Mouse (Mus musculus): ENCODE results near the gene Ikbkg. TPM values are rescaled to one million over a fixed set of nuclear protein-coding genes. Genes with fewer than 3 reads are reported as not detected.
"Not testable (repeated sequence)": the region's sequence is repeated elsewhere in the genome, so short reads cannot be mapped to it uniquely, and the experiment has no call there.

Gene Ikbkg
- polyA plus RNA-seq, 1 experiment from 2014 or later: 20.8 TPM

DNA sequence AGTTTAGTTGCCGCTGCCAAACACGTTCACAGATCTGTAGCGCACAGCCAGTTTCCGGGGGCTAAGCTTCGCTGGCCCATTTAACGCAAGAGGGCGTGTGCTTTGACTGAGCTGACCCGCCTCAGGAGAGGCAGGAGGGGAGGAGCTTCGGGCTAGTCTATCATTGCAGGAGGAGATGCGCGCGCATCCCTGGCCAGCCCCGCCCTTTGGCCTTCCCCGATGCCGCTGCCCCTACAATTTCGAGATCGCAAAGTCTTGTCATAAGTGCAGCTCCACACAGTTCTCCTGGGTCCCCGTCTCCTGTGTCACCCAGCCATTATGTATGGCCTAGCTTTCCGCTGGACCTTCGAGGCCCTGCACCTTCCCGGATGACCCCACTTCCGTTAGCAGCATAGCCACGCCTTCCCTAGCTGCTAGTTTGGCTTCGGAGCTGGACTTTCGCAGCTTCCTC lies 35.8 kb downstream of the Ikbkg start, which contains the start of gene G6pdx:
Gene G6pdx (minus strand): TSS at position 369 of the 451 bp plus-strand sequence.
- Histone ChIP-seq H3K4me2 (ENCODE audit: low read depth, low read length) (peak within 1 kb of the TSS; percentile 63), H3K36me3 (ENCODE audit: control insufficient read depth, insufficient read depth, low read length) (no peaks in the 10 kb centered on the region), H3K27ac (ENCODE audit: low read length) (peak within 1 kb of the TSS; percentile 89), H3K27me3 (replicated peaks; ENCODE audit: control insufficient read depth, insufficient read depth, low read length) (no peaks in the 10 kb centered on the region), H3K4me1 (ENCODE audit: control insufficient read depth, insufficient read depth, low read length) (no peaks in the 10 kb centered on the region), H3K4me3 (ENCODE audit: low read length) (peak within 1 kb of the TSS; percentile 60), H3K9me3 (ENCODE audit: control insufficient read depth, low read length) (no peaks in the 10 kb centered on the region), H3K9ac (ENCODE audit: low read depth, low read length) (peak within 1 kb of the TSS; percentile 71)
- ATAC-seq: peak; percentile 83
- 11% methylated on average over 25 of the region's 25 CpGs for WGBS

DNA sequence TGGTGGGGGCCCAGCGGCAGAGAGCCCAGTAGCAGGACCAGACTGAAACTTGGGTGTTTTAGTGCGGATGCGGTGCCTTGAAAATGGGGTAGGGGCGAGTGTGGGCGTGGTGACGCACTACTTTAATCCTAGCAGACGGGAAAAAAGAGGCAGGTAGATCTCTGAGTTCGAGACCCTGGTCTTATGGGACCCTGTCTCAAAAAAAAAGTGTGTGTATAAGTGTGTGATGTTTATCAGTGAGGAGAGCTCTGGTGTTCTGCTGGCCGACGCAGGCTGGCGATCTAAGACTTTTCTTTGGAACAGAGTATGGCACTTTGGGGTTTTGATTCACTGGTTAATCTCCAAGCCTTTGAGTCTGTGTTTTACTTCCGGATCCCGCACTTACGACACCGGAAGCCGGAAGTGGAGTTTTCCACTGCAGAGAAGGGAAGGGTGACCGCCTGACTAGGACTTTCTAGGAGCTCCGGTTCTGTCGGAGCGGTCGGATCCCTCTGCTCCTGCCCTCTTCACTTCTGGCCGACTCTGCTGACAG lies 36.3 kb downstream of the Ikbkg start:
- Histone ChIP-seq H3K9ac (ENCODE audit: low read depth, low read length) (peak overlapping the region; percentile 71), H3K27ac (ENCODE audit: low read length) (peak overlapping the region; percentile 89), H3K4me1 (ENCODE audit: control insufficient read depth, insufficient read depth, low read length) (no peaks in the 10 kb centered on the region), H3K4me2 (ENCODE audit: low read depth, low read length) (peak overlapping the region; percentile 63), H3K4me3 (ENCODE audit: low read length) (peak overlapping the region; percentile 60), H3K27me3 (replicated peaks; ENCODE audit: control insufficient read depth, insufficient read depth, low read length) (no peaks in the 10 kb centered on the region), H3K9me3 (ENCODE audit: control insufficient read depth, low read length) (no peaks in the 10 kb centered on the region), H3K36me3 (ENCODE audit: control insufficient read depth, insufficient read depth, low read length) (no peaks in the 10 kb centered on the region)
- ATAC-seq: peak; percentile 82
- 21% methylated on average over 22 of the region's 22 CpGs for WGBS

- Histone ChIP-seq H3K36me3 (ENCODE audit: control insufficient read depth, insufficient read depth, low read length) (no peaks in the 10 kb centered on the region), H3K4me2 (ENCODE audit: low read depth, low read length) (no peak overlapping the region), H3K27ac (ENCODE audit: low read length) (no peak overlapping the region), H3K9ac (ENCODE audit: low read depth, low read length) (no peak overlapping the region), H3K4me3 (ENCODE audit: low read length) (no peak overlapping the region), H3K4me1 (ENCODE audit: control insufficient read depth, insufficient read depth, low read length) (no peaks in the 10 kb centered on the region), H3K27me3 (replicated peaks; ENCODE audit: control insufficient read depth, insufficient read depth, low read length) (no peaks in the 10 kb centered on the region), H3K9me3 (ENCODE audit: control insufficient read depth, low read length) (no peaks in the 10 kb centered on the region)
- WGBS: 82% methylated on average over 4 of the region's 4 CpGs
- ATAC-seq: no peak
Observed at GRCm38 (mm10) chrX:74451157-74451912, 58.2 kb downstream of the Ikbkg start.

GRCm38 (mm10) chrX:74452773-74453172 lies 59.7 kb downstream of the Ikbkg start:
- Histone ChIP-seq H3K27ac (ENCODE audit: low read length) (no peak overlapping the region), H3K9me3 (ENCODE audit: control insufficient read depth, low read length) (no peaks in the 10 kb centered on the region), H3K9ac (ENCODE audit: low read depth, low read length) (no peak overlapping the region), H3K36me3 (ENCODE audit: control insufficient read depth, insufficient read depth, low read length) (no peaks in the 10 kb centered on the region), H3K4me2 (ENCODE audit: low read depth, low read length) (no peak overlapping the region), H3K4me3 (ENCODE audit: low read length) (no peak overlapping the region), H3K4me1 (ENCODE audit: control insufficient read depth, insufficient read depth, low read length) (no peaks in the 10 kb centered on the region), H3K27me3 (replicated peaks; ENCODE audit: control insufficient read depth, insufficient read depth, low read length) (no peaks in the 10 kb centered on the region)
- WGBS: 12% methylated on average over 4 of the region's 4 CpGs
- 0 out of 2 replicates have a peak, but pooled peaks have one; percentile 58 for ATAC-seq

DNA sequence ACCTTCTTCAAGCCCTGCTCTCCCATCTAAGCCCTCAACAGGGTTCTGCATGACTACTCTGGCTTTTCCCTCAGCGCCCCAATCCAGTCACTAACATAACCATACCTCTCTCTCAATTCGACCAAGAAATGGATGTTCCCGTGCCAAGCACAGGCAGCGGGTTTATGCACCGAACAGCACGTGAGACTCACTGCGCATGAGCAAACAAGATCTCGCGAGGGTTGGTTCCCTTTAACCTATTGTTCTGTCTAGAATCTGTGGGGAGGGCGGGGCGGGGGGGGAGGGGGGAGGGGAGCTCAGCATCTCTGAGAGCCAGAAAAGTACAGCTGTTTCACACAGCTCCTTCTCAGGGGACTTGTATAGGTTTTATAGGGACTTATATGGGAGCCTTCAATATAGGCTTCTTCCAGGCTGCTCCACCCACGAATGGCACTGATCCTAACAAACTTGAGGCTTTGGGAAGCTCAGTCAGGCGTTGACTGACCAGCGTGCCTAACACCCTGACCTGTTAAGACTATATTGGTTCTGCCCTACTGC lies 88.3 kb downstream of the Ikbkg start, which contains the start of gene Gm6880:
Gene Gm6880 (minus strand): TSS at position 51 of the 537 bp plus-strand sequence.
- H3K36me3 ChIP-seq (ENCODE audit: control insufficient read depth, insufficient read depth, low read length); H3K4me2 ChIP-seq (ENCODE audit: low read depth, low read length); ATAC-seq; H3K27ac ChIP-seq (ENCODE audit: low read length); H3K27me3 ChIP-seq (replicated peaks; ENCODE audit: control insufficient read depth, insufficient read depth, low read length); H3K9ac ChIP-seq (ENCODE audit: low read depth, low read length); H3K4me3 ChIP-seq (ENCODE audit: low read length); H3K4me1 ChIP-seq (ENCODE audit: control insufficient read depth, insufficient read depth, low read length); H3K9me3 ChIP-seq (ENCODE audit: control insufficient read depth, low read length): not testable (repeated sequence)
- WGBS: 77% methylated on average over 12 of the region's 14 CpGs

DNA sequence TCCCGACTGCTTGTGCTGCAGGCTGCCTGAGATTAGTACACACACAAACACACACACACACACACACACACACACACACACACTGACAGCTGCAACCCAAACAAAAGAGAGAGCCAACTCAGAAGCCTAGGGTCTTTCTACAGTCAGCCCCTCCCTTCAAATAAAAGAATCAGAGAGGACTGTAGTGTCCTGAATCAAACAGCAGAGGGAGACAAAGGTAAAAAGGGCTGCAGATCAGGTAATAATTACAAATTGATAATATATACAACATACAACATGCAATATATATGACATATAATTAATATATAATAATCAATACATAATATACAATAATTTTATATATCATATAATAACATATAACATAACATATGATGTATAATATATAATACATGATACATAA lies 104.0 kb downstream of the Ikbkg start:
- no peak overlapping the region for H3K9ac ChIP-seq (ENCODE audit: low read depth, low read length)
- H3K27ac ChIP-seq (ENCODE audit: low read length): no peak overlapping the region
- no peaks in the 10 kb centered on the region for H3K36me3 ChIP-seq (ENCODE audit: control insufficient read depth, insufficient read depth, low read length)
- no peaks in the 10 kb centered on the region for H3K9me3 ChIP-seq (ENCODE audit: control insufficient read depth, low read length)
- no peak overlapping the region for H3K4me2 ChIP-seq (ENCODE audit: low read depth, low read length)
- no peak for ATAC-seq
- H3K27me3 ChIP-seq (replicated peaks; ENCODE audit: control insufficient read depth, insufficient read depth, low read length): no peaks in the 10 kb centered on the region
- no peak overlapping the region for H3K4me3 ChIP-seq (ENCODE audit: low read length)
- 75% methylated on average over 1 of the region's 1 CpGs for WGBS
- no peaks in the 10 kb centered on the region for H3K4me1 ChIP-seq (ENCODE audit: control insufficient read depth, insufficient read depth, low read length)

Other genes starting within 250 kb of the Ikbkg start
- not detected in 2 replicates for gene Tex28, start 225.5 kb upstream of the Ikbkg start, polyA plus RNA-seq (2015; fragmentation: Nextera tagmentation; extraction: Ambion mirVana)
- 0.05 TPM in 1 of 2 replicates, not detected in the other for gene Tktl1, start 216.0 kb upstream of the Ikbkg start, polyA plus RNA-seq (2015; fragmentation: Nextera tagmentation; extraction: Ambion mirVana)
- gene Flna, start 143.5 kb upstream of the Ikbkg start, polyA plus RNA-seq (2015; fragmentation: Nextera tagmentation; extraction: Ambion mirVana): 240 and 269 TPM in 2 replicates
- 18.3 and 22.5 TPM in 2 replicates for gene Emd, start 138.6 kb upstream of the Ikbkg start, polyA plus RNA-seq (2015; fragmentation: Nextera tagmentation; extraction: Ambion mirVana)
- 822 and 863 TPM in 2 replicates for gene Rpl10, start 122.5 kb upstream of the Ikbkg start, polyA plus RNA-seq (2015; fragmentation: Nextera tagmentation; extraction: Ambion mirVana)
- 85.3 and 91.1 TPM in 2 replicates for gene Taz, start 111.4 kb upstream of the Ikbkg start, polyA plus RNA-seq (2015; fragmentation: Nextera tagmentation; extraction: Ambion mirVana)
- 12.4 and 14.5 TPM in 2 replicates for gene Dnase1l1, start 111.0 kb upstream of the Ikbkg start, polyA plus RNA-seq (2015; fragmentation: Nextera tagmentation; extraction: Ambion mirVana)
- gene Atp6ap1, start 96.2 kb upstream of the Ikbkg start, polyA plus RNA-seq (2015; fragmentation: Nextera tagmentation; extraction: Ambion mirVana): 142 and 144 TPM in 2 replicates
- gene Gdi1, start 88.3 kb upstream of the Ikbkg start, polyA plus RNA-seq (2015; fragmentation: Nextera tagmentation; extraction: Ambion mirVana): 152 and 172 TPM in 2 replicates
- gene Fam50a, start 80.3 kb upstream of the Ikbkg start, polyA plus RNA-seq (2015; fragmentation: Nextera tagmentation; extraction: Ambion mirVana): 67.5 and 69.8 TPM in 2 replicates
- 5.8 and 6.2 TPM in 2 replicates for gene Plxna3, start 64.2 kb upstream of the Ikbkg start, polyA plus RNA-seq (2015; fragmentation: Nextera tagmentation; extraction: Ambion mirVana)
- 81.3 and 84.4 TPM in 2 replicates for gene Lage3, start 39.7 kb upstream of the Ikbkg start, polyA plus RNA-seq (2015; fragmentation: Nextera tagmentation; extraction: Ambion mirVana)
- 65.4 and 67.7 TPM in 2 replicates for gene Ubl4a, start 20.1 kb upstream of the Ikbkg start, polyA plus RNA-seq (2015; fragmentation: Nextera tagmentation; extraction: Ambion mirVana)
- gene Slc10a3, start 19.9 kb upstream of the Ikbkg start, polyA plus RNA-seq (2015; fragmentation: Nextera tagmentation; extraction: Ambion mirVana): 16.9 and 17.6 TPM in 2 replicates
- 30.6 and 34.6 TPM in 2 replicates for gene Fam3a, start within 50 bp of the Ikbkg start, polyA plus RNA-seq (2015; fragmentation: Nextera tagmentation; extraction: Ambion mirVana)
- 41.3 and 46.1 TPM in 2 replicates for gene G6pdx, start 35.9 kb downstream of the Ikbkg start, polyA plus RNA-seq (2015; fragmentation: Nextera tagmentation; extraction: Ambion mirVana)
- gene Gm6880, start 88.1 kb downstream of the Ikbkg start, polyA plus RNA-seq (2015; fragmentation: Nextera tagmentation; extraction: Ambion mirVana): not detected in 2 replicates
- not detected in 2 replicates for gene Olfr1326-ps1, start 181.6 kb downstream of the Ikbkg start, polyA plus RNA-seq (2015; fragmentation: Nextera tagmentation; extraction: Ambion mirVana)
- not detected in 2 replicates for gene Olfr1325, start 199.4 kb downstream of the Ikbkg start, polyA plus RNA-seq (2015; fragmentation: Nextera tagmentation; extraction: Ambion mirVana)

Data from intestine, embryonic 16.5 days (tissue).